Mouse (Mus musculus) stomach, postnatal 0 days (tissue): ENCODE measurements at regions not wholly inside any gene's neighbourhood (a gene's known extent, or its start where the extent isn't known, plus 50 kb on each side); places are given as distances from the start of the nearest gene placed in this dataset.

ENCODE experiments used
- CTCF ChIP-seq: IDR thresholded peaks from 2 replicates; pipeline ENCODE4 v1.5.1; 2016; ENCODE audit warnings: antibody characterized with exemption, low read depth, mild to moderate bottlenecking, moderate library complexity
- EP300 ChIP-seq: optimal IDR thresholded peaks from 2 replicates; pipeline ENCODE3; 2016; ENCODE audit warnings: antibody characterized with exemption

GRCm38 (mm10) chr8:78000303-78000702 is 212.8 kb upstream of the Ttc29 start:
- TF ChIP-seq CTCF (no peak), EP300 (no peak)
